Mouse (Mus musculus) lung, embryonic 16.5 days (tissue): Measurements from ENCODE around the gene Haspin. TPM values are rescaled to one million over a fixed set of nuclear protein-coding genes. Genes with fewer than 3 reads are reported as not detected.

Source experiments
- ATAC-seq: fragments of 200-750 bp; cut with Nextera tagmentation; 2 replicates; pipeline ENCODE4 v1.8.0; 2017; ENCODE audit warnings: low read depth, mild to moderate bottlenecking, moderate library complexity
- H3K27ac ChIP-seq: fragments of 300-500 bp; sonication (generic); 2 replicates; pipeline ENCODE4 v1.5.1; 2014; ENCODE audit warnings: mild to moderate bottlenecking, control low read depth, low read length
- H3K27me3 ChIP-seq: fragments of 300-500 bp; sonication (generic); 2 replicates; pipeline ENCODE4 v1.6.1; 2014; ENCODE audit warnings: low read depth, low read length, mixed read lengths; ENCODE audit not compliant: control insufficient read depth, insufficient read depth
- H3K36me3 ChIP-seq: fragments of 300-500 bp; sonication (generic); 2 replicates; pipeline ENCODE4 v1.6.1; 2014; ENCODE audit warnings: low read length; ENCODE audit not compliant: control insufficient read depth, insufficient read depth
- H3K4me1 ChIP-seq: fragments of 300-500 bp; sonication (generic); replicated peaks from 2 replicates; pipeline ENCODE4 v1.6.1; 2014; ENCODE audit warnings: low read length, mixed read lengths; ENCODE audit not compliant: control insufficient read depth, insufficient read depth
- H3K4me2 ChIP-seq: fragments of 300-500 bp; sonication (generic); 2 replicates; pipeline ENCODE4 v1.6.1; 2014; ENCODE audit warnings: low read depth, low read length, control low read depth
- H3K4me3 ChIP-seq: fragments of 300-500 bp; sonication (generic); 2 replicates; pipeline ENCODE4 v1.5.1; 2014; ENCODE audit warnings: mild to moderate bottlenecking, low read length, control low read depth
- H3K9ac ChIP-seq: fragments of 300-500 bp; sonication (generic); 2 replicates; pipeline ENCODE4 v1.6.1; 2014; ENCODE audit warnings: low read length, control low read depth
- H3K9me3 ChIP-seq: fragments of 300-500 bp; sonication (generic); 2 replicates; pipeline ENCODE4 v1.6.1; 2016; ENCODE audit warnings: low read length; ENCODE audit not compliant: control insufficient read depth
- WGBS: fragments of 180-500 bp; shearing (Covaris S2); extraction: QIAGEN DNeasy Blood & Tissue Kit; methylation state at CpG from one replicate; pipeline ENCODE4 v1.1.7; 2014; 5-methylcytosine and 5-hydroxymethylcytosine counted together
- polyA plus RNA-seq: library from polyadenylated mRNA; unstranded; fragments of >200 nt; fragmentation: Nextera tagmentation; extraction: Ambion mirVana; gene quantifications from 2 replicates; pipeline ENCODE4 v1.2.1, GENCODE M21; 2015

Gene Haspin
- polyA plus RNA-seq, 1 experiment from 2014 or later, result 18.4 TPM

- H3K4me2 ChIP-seq, result peak overlapping the region; percentile 21; the same call in 1 of the 2 replicates
- ATAC-seq, result peak; percentile 16; the same call in 1 of the 2 replicates
- no peak overlapping the region for H3K4me3 ChIP-seq
- WGBS, result 20% methylated on average over 5 of the region's 5 CpGs
- H3K27ac ChIP-seq, result peak overlapping the region; percentile 81
- peaks cover 33% of the 10 kb centered on the region for H3K4me1 ChIP-seq
- H3K27me3 ChIP-seq, result no peaks in the 10 kb centered on the region
- H3K9ac ChIP-seq, result no peak overlapping the region
- H3K9me3 ChIP-seq, result no peaks in the 10 kb centered on the region
- H3K36me3 ChIP-seq, result 0 out of 2 replicates have a peak, but pooled peaks cover 5% of the 10 kb centered on the region
These were observed 34.1 kb upstream of the Haspin start for GRCm38 (mm10) chr11:73172186-73172585.

GRCm38 (mm10) chr11:73169231-73169630 lies 31.1 kb upstream of the Haspin start:
- no peak for ATAC-seq
- no peak overlapping the region for H3K4me2 ChIP-seq
- WGBS, result 43% methylated on average over 4 of the region's 4 CpGs

GRCm38 (mm10) chr11:73168576-73168975 lies 30.5 kb upstream of the Haspin start:
- H3K9ac ChIP-seq, result no peak overlapping the region
- ATAC-seq, result no peak
- H3K27ac ChIP-seq, result no peak overlapping the region
- H3K4me1 ChIP-seq, result peaks cover 19% of the 10 kb centered on the region
- no peaks in the 10 kb centered on the region for H3K36me3 ChIP-seq
- H3K9me3 ChIP-seq, result no peaks in the 10 kb centered on the region
- no peaks in the 10 kb centered on the region for H3K27me3 ChIP-seq
- WGBS, result 69% methylated on average over 6 of the region's 6 CpGs
- no peak overlapping the region for H3K4me2 ChIP-seq
- no peak overlapping the region for H3K4me3 ChIP-seq

More at GRCm38 (mm10) chr11:73169231-73169630, 31.1 kb upstream of the Haspin start:
- no peak overlapping the region for H3K4me3 ChIP-seq
- 0 out of 2 replicates have a peak, but pooled peaks cover 2% of the 10 kb centered on the region for H3K36me3 ChIP-seq
- H3K9ac ChIP-seq, result no peak overlapping the region
- peaks cover 19% of the 10 kb centered on the region for H3K4me1 ChIP-seq
- no peaks in the 10 kb centered on the region for H3K27me3 ChIP-seq
- no peak overlapping the region for H3K27ac ChIP-seq
- H3K9me3 ChIP-seq, result no peaks in the 10 kb centered on the region

- H3K4me2 ChIP-seq, result no peak overlapping the region
- peaks cover 16% of the 10 kb centered on the region for H3K4me1 ChIP-seq
- 78% methylated on average over 8 of the region's 8 CpGs for WGBS
- H3K9ac ChIP-seq, result no peak overlapping the region
- ATAC-seq, result no peak
- H3K36me3 ChIP-seq, result no peaks in the 10 kb centered on the region
- no peak overlapping the region for H3K4me3 ChIP-seq
- no peaks in the 10 kb centered on the region for H3K9me3 ChIP-seq
- no peak overlapping the region for H3K27ac ChIP-seq
- H3K27me3 ChIP-seq, result no peaks in the 10 kb centered on the region
These were observed 30.0 kb upstream of the Haspin start for GRCm38 (mm10) chr11:73168071-73168470.

GRCm38 (mm10) chr11:73162284-73162683 lies 24.2 kb upstream of the Haspin start:
- peaks cover 19% of the 10 kb centered on the region; the same call in 1 of the 2 replicates for H3K27me3 ChIP-seq
- H3K4me3 ChIP-seq, result no peak overlapping the region
- H3K9ac ChIP-seq, result no peak overlapping the region
- no peak overlapping the region for H3K4me2 ChIP-seq
- ATAC-seq, result no peak
- H3K4me1 ChIP-seq, result 0 out of 2 replicates have a peak, but pooled peaks cover 7% of the 10 kb centered on the region
- no peak overlapping the region for H3K27ac ChIP-seq
- 50% methylated on average over 5 of the region's 5 CpGs for WGBS
- no peaks in the 10 kb centered on the region for H3K9me3 ChIP-seq
- no peaks in the 10 kb centered on the region for H3K36me3 ChIP-seq

- no peak overlapping the region for H3K9ac ChIP-seq
- 0 out of 2 replicates have a peak, but pooled peaks cover 7% of the 10 kb centered on the region for H3K4me1 ChIP-seq
- H3K27ac ChIP-seq, result no peak overlapping the region
- no peak overlapping the region for H3K4me2 ChIP-seq
- H3K9me3 ChIP-seq, result no peaks in the 10 kb centered on the region
- H3K36me3 ChIP-seq, result no peaks in the 10 kb centered on the region
- WGBS, result 77% methylated on average over 4 of the region's 4 CpGs
- no peak overlapping the region for H3K4me3 ChIP-seq
- no peak for ATAC-seq
- H3K27me3 ChIP-seq, result peaks cover 19% of the 10 kb centered on the region; the same call in 1 of the 2 replicates
These were observed 23.5 kb upstream of the Haspin start for GRCm38 (mm10) chr11:73161616-73162015.

- no peaks in the 10 kb centered on the region for H3K36me3 ChIP-seq
- H3K9me3 ChIP-seq, result no peaks in the 10 kb centered on the region
- peak overlapping the region; percentile 88 for H3K4me2 ChIP-seq
- peak; percentile 50 for ATAC-seq
- H3K4me1 ChIP-seq, result 0 out of 2 replicates have a peak, but pooled peaks cover 7% of the 10 kb centered on the region
- 21% methylated on average over 6 of the region's 6 CpGs for WGBS
- H3K27me3 ChIP-seq, result peaks cover 19% of the 10 kb centered on the region; the same call in 1 of the 2 replicates
- peak overlapping the region; percentile 48 for H3K4me3 ChIP-seq
- H3K9ac ChIP-seq, result peak overlapping the region; percentile 63
- no peak overlapping the region for H3K27ac ChIP-seq
These were observed 22.7 kb upstream of the Haspin start for GRCm38 (mm10) chr11:73160811-73161200.

GRCm38 (mm10) chr11:73159957-73160810 lies 22.1 kb upstream of the Haspin start, which contains the start of gene P2rx5:
TSS of gene P2rx5 (plus strand) at chr11:73160421.
- Histone ChIP-seq H3K9me3 (no peaks in the 10 kb centered on the region), H3K27ac (no peak within 1 kb of the TSS), H3K4me3 (peak within 1 kb of the TSS; percentile 48), H3K9ac (peak within 1 kb of the TSS; percentile 63), H3K4me1 (0 out of 2 replicates have a peak, but pooled peaks cover 7% of the 10 kb centered on the region), H3K4me2 (peak within 1 kb of the TSS; percentile 88), H3K36me3 (no peaks in the 10 kb centered on the region), H3K27me3 (peaks cover 19% of the 10 kb centered on the region; the same call in 1 of the 2 replicates)
- 3% methylated on average over 48 of the region's 49 CpGs for whole genome bisulfite sequencing
- ATAC-seq, result peak; percentile 89

- H3K9ac ChIP-seq, result no peak overlapping the region
- H3K4me1 ChIP-seq, result 0 out of 2 replicates have a peak, but pooled peaks cover 1% of the 10 kb centered on the region
- no peak overlapping the region for H3K27ac ChIP-seq
- H3K4me2 ChIP-seq, result no peak overlapping the region
- no peak for ATAC-seq
- H3K36me3 ChIP-seq, result no peaks in the 10 kb centered on the region
- WGBS, result 69% methylated on average over 6 of the region's 6 CpGs
- peaks cover 13% of the 10 kb centered on the region; the same call in 1 of the 2 replicates for H3K27me3 ChIP-seq
- H3K4me3 ChIP-seq, result no peak overlapping the region
- no peaks in the 10 kb centered on the region for H3K9me3 ChIP-seq
These were observed 17.0 kb upstream of the Haspin start for GRCm38 (mm10) chr11:73155071-73155470.
